Mouse (Mus musculus) hindbrain, embryonic 12.5 days (tissue): Measurements from ENCODE around the gene Six6. TPM values are rescaled to one million over a fixed set of nuclear protein-coding genes. Genes with fewer than 3 reads are reported as not detected.
A peak's percentile ranks its signal among the peaks of the same experiment; 100 is the strongest.

Experiments
- ATAC-seq: fragments of 200-750 bp; cut with Nextera tagmentation; 2 replicates; pipeline ENCODE4 v1.8.0; 2017; ENCODE audit warnings: moderate TSS enrichment; ENCODE audit not compliant: low FRiP score
- H3K27ac ChIP-seq: fragments of 300-500 bp; sonication (generic); 2 replicates; pipeline ENCODE4 v1.5.1; 2016; ENCODE audit warnings: mild to moderate bottlenecking
- H3K27me3 ChIP-seq: fragments of 300-500 bp; sonication (generic); 2 replicates; pipeline ENCODE4 v1.6.1; 2016; ENCODE audit warnings: mild to moderate bottlenecking
- H3K36me3 ChIP-seq: fragments of 300-500 bp; sonication (generic); 2 replicates; pipeline ENCODE4 v1.6.1; 2016; ENCODE audit warnings: mild to moderate bottlenecking
- H3K4me1 ChIP-seq: fragments of 300-500 bp; sonication (generic); 2 replicates; pipeline ENCODE4 v1.6.1; 2016
- H3K4me2 ChIP-seq: fragments of 300-500 bp; sonication (generic); replicated peaks from 2 replicates; pipeline ENCODE4 v1.6.1; 2016; ENCODE audit warnings: mild to moderate bottlenecking
- H3K4me3 ChIP-seq: fragments of 300-500 bp; sonication (generic); 2 replicates; pipeline ENCODE4 v1.5.1; 2016; ENCODE audit warnings: mild to moderate bottlenecking
- H3K9ac ChIP-seq: fragments of 300-500 bp; sonication (generic); 2 replicates; pipeline ENCODE4 v1.6.1; 2016; ENCODE audit warnings: mild to moderate bottlenecking, moderate library complexity
- H3K9me3 ChIP-seq: fragments of 300-500 bp; sonication (generic); replicated peaks from 2 replicates; pipeline ENCODE4 v1.6.1; 2016; ENCODE audit warnings: mild to moderate bottlenecking
- WGBS: fragments of 180-500 bp; shearing (Covaris S2); methylation state at CpG from one replicate; pipeline ENCODE4 v1.1.7; 2016; 5-methylcytosine and 5-hydroxymethylcytosine counted together
- polyA plus RNA-seq: library from polyadenylated mRNA; unstranded; fragments of >200 nt; fragmentation: Nextera tagmentation; extraction: Ambion mirVana; gene quantifications from 2 replicates; pipeline ENCODE4 v1.2.1, GENCODE M21; 2016

Six6 gene
- polyA plus RNA-seq, 1 experiment from 2014 or later = not detected

DNA sequence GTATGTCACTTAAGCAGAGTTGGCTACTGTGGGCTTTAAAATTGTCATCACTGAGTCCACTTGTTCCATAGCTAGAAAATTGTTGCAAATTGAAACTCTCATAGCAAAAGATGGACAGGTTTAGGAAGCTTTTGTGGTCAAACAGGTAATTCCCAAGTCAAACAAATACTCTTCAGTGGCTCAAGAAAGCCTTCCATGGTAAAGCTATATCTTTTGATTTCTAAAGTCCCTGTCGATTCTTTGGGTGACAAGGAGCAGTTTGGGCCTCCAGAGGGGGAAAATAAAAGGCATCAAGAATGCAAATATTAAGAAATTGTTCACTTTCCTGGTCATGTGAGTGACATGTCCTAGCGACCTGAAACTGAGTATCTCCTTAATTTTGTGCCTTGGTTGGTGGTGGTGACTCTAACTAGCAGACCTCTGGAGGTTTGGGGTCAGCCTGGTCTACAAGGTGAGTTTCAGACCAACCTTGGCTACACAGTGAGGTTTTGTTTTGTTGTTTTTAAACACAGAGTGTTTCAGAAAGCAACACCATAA lies 4.0 kb downstream of the Six6 start:
- ATAC-seq = no peak
- Histone ChIP-seq H3K9me3 (no peaks in the 10 kb centered on the region), H3K4me2 (no peak overlapping the region), H3K4me3 (no peak overlapping the region), H3K27me3 (peaks cover 97% of the 10 kb centered on the region), H3K27ac (no peak overlapping the region), H3K9ac (no peak overlapping the region), H3K36me3 (no peaks in the 10 kb centered on the region), H3K4me1 (peaks cover 18% of the 10 kb centered on the region)
- 5% methylated on average over 2 of the region's 2 CpGs for WGBS

DNA sequence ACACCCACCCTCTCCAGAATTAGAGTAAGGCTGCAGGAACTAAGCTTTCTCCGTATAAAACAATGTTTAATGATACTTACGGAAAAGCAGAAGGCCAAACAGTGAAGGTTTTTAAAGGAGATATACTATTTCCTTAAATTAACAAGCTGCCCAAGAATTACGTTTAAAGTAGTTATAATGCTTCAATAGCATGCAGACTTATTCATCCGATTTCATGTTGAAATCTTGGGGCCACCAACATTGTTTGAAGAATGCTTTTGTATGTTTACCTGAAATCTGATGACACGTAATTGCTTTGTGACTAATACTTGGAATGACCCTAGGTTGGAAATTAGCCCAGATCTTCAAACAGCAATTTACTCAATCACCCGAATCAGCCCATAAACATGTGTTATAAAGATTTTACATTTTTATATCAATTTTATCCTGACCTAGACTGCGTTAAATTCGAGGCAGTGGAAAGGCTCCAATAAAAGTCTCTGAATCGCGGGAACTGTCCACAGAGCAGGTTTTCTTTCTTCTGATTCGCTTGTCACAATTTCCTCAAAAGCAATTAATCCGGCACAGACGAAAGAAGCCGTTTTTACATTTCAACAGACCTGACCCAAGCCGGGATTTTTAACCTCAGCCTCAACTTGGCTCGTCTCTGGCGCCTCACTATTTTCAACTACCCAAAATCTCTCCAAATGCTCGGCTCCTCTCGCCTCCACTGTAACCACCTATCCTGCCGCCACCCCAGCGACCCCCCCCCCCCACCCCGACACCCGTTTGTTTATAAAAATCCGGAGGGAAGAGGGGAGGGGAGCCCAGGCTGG lies 4.9 kb downstream of the Six6 start:
- Histone ChIP-seq H3K4me2 (peak overlapping the region; percentile 56), H3K27me3 (peaks cover 95% of the 10 kb centered on the region), H3K4me3 (peak overlapping the region; percentile 36), H3K4me1 (peaks cover 13% of the 10 kb centered on the region), H3K27ac (no peak overlapping the region), H3K9me3 (no peaks in the 10 kb centered on the region), H3K36me3 (no peaks in the 10 kb centered on the region), H3K9ac (no peak overlapping the region)
- ATAC-seq = no peak
- WGBS = under 1% methylated on average over 24 of the region's 24 CpGs

DNA sequence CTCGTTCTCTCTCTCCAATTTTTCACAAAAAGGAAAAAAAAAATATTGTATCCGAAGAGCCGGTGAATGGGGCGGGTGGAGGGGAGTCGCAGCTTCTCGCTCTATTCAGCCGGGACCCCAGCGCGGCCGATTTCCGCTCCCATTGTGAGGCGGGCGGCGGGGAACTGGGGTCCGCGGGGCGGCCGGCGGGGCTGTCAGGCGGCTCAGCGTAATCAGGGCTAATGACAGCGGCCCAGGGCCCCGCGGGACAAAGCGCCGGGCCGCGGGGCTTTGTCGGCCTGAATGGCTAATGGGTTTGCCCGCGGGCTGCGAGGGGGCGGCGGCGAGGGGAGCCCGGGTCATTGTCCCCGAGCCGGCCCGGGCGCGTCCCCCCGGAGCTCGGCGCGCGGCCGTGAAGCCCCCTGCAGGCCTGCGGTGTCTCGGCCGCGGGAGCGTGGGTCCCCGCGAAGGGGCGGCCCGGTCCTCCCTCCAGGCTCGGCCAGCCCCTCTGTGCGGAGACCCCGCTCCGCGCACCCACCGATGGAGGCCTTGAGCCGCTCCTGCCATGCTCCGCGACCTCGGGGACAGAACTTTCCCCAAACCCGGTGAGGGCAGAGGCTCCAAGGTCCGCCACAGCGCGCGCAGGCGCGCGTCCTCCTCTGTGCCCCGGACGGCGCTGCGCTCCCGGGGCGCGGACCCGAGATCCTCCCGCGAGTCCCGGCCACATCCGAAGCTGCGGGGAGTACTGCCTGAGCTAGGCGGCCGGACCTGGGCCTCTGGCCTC lies 5.8 kb downstream of the Six6 start:
- no peaks in the 10 kb centered on the region for H3K36me3 ChIP-seq
- peaks cover 95% of the 10 kb centered on the region for H3K27me3 ChIP-seq
- H3K4me3 ChIP-seq = peak overlapping the region; percentile 36
- no peaks in the 10 kb centered on the region for H3K9me3 ChIP-seq
- H3K9ac ChIP-seq = no peak overlapping the region
- H3K27ac ChIP-seq = no peak overlapping the region
- peak; percentile 80 for ATAC-seq
- H3K4me1 ChIP-seq = peaks cover 9% of the 10 kb centered on the region
- under 1% methylated on average over 80 of the region's 89 CpGs for WGBS
- H3K4me2 ChIP-seq = peak overlapping the region; percentile 56

DNA sequence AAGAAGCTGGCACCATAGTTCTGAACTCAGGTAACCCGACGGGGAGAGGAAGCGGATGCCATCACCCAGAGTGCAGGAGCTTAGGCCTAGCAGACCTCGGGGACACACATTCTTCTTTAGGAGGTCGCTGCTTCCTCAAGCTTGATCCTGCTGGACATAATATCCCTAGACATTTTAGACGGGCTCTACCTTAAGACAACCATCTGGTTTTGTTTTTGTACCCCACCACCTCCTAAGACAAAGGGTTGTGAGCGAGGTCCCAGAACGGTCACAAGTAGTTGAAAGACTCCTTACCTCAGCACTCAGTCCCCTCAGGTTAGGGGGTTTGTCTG lies 6.3 kb downstream of the Six6 start:
- H3K4me1 ChIP-seq = peaks cover 9% of the 10 kb centered on the region
- H3K36me3 ChIP-seq = no peaks in the 10 kb centered on the region
- no peaks in the 10 kb centered on the region for H3K9me3 ChIP-seq
- 1% methylated on average over 8 of the region's 8 CpGs for WGBS
- ATAC-seq = no peak
- peak overlapping the region; percentile 56; the same call in 1 of the 2 replicates for H3K4me2 ChIP-seq
- peaks cover 94% of the 10 kb centered on the region for H3K27me3 ChIP-seq
- H3K9ac ChIP-seq = no peak overlapping the region
- no peak overlapping the region for H3K4me3 ChIP-seq
- no peak overlapping the region for H3K27ac ChIP-seq

DNA sequence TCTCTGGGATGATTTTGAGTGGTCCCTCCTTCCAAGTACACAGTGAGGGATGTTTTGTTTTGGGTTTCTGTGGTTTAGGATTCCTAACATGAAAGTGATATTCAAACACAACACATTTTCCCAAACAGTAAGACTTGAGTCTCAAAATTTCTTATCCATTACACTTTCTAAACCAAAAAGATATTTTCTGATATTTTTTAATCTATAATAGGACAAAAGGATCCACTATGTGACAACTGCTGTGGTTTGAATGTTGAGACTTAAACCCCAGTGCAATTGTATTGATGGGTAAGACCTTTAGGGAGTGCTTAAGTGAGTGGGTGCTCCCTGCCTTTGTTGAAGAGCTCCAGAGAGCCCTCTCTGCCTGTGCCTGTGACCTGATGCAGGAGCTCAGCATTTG lies 7.1 kb downstream of the Six6 start:
- no peak for ATAC-seq
- Histone ChIP-seq H3K27ac (no peak overlapping the region), H3K9me3 (no peaks in the 10 kb centered on the region), H3K4me3 (no peak overlapping the region), H3K27me3 (peaks cover 92% of the 10 kb centered on the region), H3K4me2 (no peak overlapping the region), H3K9ac (no peak overlapping the region), H3K36me3 (no peaks in the 10 kb centered on the region), H3K4me1 (peaks cover 9% of the 10 kb centered on the region)

DNA sequence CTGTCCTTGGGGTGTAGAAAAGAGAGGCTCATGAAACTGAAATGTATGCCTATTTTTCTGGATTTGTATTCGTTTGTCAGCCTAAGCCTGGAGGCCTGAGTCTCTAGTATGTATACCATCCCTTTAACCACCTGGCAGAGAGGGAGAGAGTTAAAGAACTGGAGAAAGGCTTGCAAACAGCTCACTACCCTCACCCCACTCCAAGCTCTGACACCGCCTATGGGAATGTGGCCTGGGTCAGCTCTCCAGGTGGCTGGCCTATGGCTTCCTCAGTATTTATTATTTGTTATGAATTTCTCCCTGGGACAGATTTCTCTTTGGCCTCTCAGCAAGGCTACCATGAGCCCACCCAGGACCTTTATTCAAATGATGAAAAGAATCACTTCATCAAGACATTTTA lies 7.6 kb downstream of the Six6 start:
- Histone ChIP-seq H3K27ac (no peak overlapping the region), H3K9me3 (no peaks in the 10 kb centered on the region), H3K27me3 (peaks cover 91% of the 10 kb centered on the region), H3K4me1 (peaks cover 9% of the 10 kb centered on the region), H3K4me2 (no peak overlapping the region), H3K9ac (no peak overlapping the region), H3K36me3 (no peaks in the 10 kb centered on the region), H3K4me3 (no peak overlapping the region)
- WGBS = 14% methylated on average over 2 of the region's 2 CpGs
- no peak for ATAC-seq

DNA sequence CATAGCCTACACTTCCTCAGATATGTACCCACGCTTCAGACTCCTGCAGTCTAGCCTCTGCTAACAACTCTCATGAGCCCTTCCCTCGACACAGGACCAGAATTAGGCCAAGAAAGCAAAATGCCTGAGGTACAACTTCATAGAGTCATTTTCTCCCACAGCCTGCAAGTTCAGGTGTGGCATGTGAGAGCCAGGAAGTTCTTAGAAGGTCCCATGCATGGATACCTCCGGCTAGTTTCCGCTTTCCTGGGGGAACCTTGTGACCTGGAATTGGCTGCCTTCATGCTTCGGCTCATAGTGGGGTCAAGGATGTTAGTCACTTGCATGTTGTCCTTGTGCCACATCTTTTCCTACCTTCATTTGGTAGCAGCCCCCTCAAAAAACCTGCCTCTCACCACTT lies 13.4 kb downstream of the Six6 start:
- H3K9me3 ChIP-seq = no peaks in the 10 kb centered on the region
- no peak overlapping the region for H3K9ac ChIP-seq
- ATAC-seq = no peak
- no peak overlapping the region for H3K4me3 ChIP-seq
- no peak overlapping the region for H3K27ac ChIP-seq
- no peaks in the 10 kb centered on the region for H3K36me3 ChIP-seq
- H3K4me2 ChIP-seq = no peak overlapping the region
- peaks cover 74% of the 10 kb centered on the region for H3K27me3 ChIP-seq
- no peaks in the 10 kb centered on the region for H3K4me1 ChIP-seq
- WGBS = 89% methylated on average over 5 of the region's 5 CpGs

DNA sequence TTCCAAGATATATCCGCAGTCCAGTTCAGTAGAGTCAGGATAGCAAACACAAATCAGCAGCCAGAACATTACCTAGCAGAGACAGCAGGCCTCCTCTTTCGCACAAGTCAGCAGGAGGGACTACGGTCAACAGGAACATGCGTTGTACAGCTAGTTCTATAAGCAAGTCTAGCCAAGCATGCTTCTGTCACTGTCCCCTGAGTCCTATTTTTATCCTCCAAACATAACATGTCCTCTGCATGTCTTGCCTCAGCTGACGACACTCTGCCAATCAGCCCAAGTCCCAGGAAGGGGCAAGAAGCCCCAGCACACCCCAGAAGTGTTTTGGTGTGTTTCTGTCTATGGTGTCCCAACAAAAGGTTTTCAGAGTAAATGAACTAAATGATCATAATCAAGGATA lies 14.2 kb downstream of the Six6 start:
- H3K4me1 ChIP-seq = no peaks in the 10 kb centered on the region
- H3K9ac ChIP-seq = no peak overlapping the region
- 74% methylated on average over 5 of the region's 5 CpGs for WGBS
- no peak overlapping the region for H3K4me2 ChIP-seq
- no peak overlapping the region for H3K4me3 ChIP-seq
- H3K36me3 ChIP-seq = no peaks in the 10 kb centered on the region
- H3K9me3 ChIP-seq = no peaks in the 10 kb centered on the region
- ATAC-seq = no peak
- peaks cover 72% of the 10 kb centered on the region for H3K27me3 ChIP-seq
- no peak overlapping the region for H3K27ac ChIP-seq

DNA sequence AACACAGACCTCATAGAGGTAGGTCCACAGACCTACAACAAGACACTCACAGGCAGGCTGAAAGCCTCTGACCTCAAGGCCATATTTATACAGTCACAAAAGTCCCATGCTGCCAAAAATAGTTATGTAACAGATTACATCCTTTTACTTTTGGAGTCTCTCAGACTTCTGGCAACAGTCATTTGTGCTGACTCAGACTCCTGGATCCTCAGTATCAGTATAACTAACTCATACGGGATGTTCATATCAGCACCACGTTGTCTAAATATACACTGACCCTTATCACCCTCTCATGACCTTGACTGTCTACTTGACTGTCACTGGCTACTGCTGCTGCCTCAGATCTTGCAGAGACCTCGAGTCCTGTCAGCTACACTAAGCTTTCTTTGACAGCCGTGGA lies 15.2 kb downstream of the Six6 start:
- H3K9me3 ChIP-seq = no peaks in the 10 kb centered on the region
- H3K4me1 ChIP-seq = no peaks in the 10 kb centered on the region
- no peak overlapping the region for H3K4me2 ChIP-seq
- 69% methylated on average over 4 of the region's 4 CpGs for WGBS
- no peak for ATAC-seq
- H3K9ac ChIP-seq = no peak overlapping the region
- H3K27me3 ChIP-seq = peaks cover 70% of the 10 kb centered on the region
- H3K27ac ChIP-seq = no peak overlapping the region
- H3K36me3 ChIP-seq = no peaks in the 10 kb centered on the region
- H3K4me3 ChIP-seq = no peak overlapping the region

DNA sequence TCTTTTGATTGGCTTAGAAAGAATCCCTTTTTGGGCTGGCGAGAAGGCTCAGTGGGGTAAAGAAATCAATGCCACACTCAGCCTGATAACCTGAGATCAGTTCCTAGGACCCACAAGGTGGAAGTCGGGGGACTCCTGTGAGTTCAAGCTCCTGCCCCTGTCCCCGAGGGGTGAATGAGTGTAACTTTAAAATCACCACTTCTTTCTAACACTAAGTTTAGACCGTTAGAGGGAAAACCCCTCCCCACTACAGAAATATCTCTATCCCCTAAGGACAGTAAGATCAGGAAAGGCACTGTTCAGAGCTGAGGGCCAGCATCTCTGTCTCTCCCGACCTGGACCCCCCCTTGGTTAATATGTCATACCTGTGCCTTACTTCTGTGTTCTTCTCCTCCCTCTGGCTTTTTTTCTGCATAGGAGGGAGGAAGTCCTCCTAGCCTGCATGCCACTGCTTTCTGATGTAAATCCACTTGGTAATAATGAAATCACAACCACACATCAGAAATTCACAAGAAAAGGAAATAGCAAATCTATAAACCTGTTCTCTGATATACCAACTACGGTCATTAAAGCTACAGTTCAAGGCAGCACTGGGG lies 18.2 kb downstream of the Six6 start:
- H3K4me2 ChIP-seq = no peak overlapping the region
- H3K9me3 ChIP-seq = 0 out of 2 replicates have a peak, but pooled peaks cover 3% of the 10 kb centered on the region
- 60% methylated on average over 6 of the region's 6 CpGs for WGBS
- no peak overlapping the region for H3K4me3 ChIP-seq
- no peak overlapping the region for H3K9ac ChIP-seq
- no peaks in the 10 kb centered on the region for H3K36me3 ChIP-seq
- H3K27ac ChIP-seq = no peak overlapping the region
- no peaks in the 10 kb centered on the region for H3K4me1 ChIP-seq
- H3K27me3 ChIP-seq = peaks cover 49% of the 10 kb centered on the region
- no peak for ATAC-seq

DNA sequence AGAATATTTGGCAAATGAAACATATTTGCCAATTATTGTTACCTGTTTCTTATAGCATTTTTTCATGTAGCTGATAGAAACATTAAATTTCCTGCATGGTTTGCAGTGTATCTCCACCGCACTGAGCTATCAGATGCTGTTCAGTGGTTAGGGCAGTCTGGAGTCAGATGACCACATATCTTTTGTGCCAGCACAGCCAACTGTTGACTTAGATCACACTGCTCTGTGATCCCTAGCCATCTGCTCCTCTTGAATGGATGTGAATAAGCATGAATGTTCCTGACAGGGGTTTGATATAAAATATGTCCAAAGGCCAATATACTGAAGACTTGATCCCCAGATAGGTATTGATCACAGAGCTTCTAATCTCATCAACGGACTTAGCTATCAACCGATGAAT lies 18.8 kb downstream of the Six6 start:
- Histone ChIP-seq H3K9ac (no peak overlapping the region), H3K4me3 (no peak overlapping the region), H3K4me1 (no peaks in the 10 kb centered on the region), H3K27me3 (peaks cover 44% of the 10 kb centered on the region), H3K4me2 (no peak overlapping the region), H3K9me3 (0 out of 2 replicates have a peak, but pooled peaks cover 3% of the 10 kb centered on the region), H3K36me3 (no peaks in the 10 kb centered on the region), H3K27ac (no peak overlapping the region)
- ATAC-seq = no peak
- WGBS = 91% methylated on average over 3 of the region's 3 CpGs

DNA sequence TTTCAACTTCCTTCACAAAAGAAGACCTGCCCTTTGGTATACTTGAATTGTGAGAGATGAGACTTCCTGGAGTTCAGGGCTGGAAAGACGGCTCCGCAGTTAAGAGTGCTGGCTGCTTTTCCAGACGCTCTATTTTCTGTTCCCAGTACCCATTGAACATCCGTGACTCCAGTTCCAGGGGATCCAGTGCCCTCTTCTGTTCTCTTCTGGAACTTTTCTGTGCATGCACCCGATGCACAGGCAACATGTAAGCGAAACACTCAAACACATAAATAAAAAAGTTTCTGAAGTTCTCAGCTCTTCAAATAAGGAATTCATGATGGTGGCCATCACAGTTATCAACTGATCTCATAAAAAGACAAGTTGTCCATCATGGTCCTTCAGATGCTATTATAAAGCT lies 23.1 kb downstream of the Six6 start:
- Histone ChIP-seq H3K36me3 (no peaks in the 10 kb centered on the region), H3K27me3 (peaks cover 25% of the 10 kb centered on the region), H3K9me3 (0 out of 2 replicates have a peak, but pooled peaks cover 3% of the 10 kb centered on the region), H3K4me3 (no peak overlapping the region), H3K4me1 (no peaks in the 10 kb centered on the region), H3K27ac (no peak overlapping the region), H3K9ac (no peak overlapping the region), H3K4me2 (no peak overlapping the region)
- WGBS = 48% methylated on average over 6 of the region's 6 CpGs
- no peak for ATAC-seq
